Mouse (Mus musculus): ENCODE measurements around the gene Rgsl1.

DNA sequence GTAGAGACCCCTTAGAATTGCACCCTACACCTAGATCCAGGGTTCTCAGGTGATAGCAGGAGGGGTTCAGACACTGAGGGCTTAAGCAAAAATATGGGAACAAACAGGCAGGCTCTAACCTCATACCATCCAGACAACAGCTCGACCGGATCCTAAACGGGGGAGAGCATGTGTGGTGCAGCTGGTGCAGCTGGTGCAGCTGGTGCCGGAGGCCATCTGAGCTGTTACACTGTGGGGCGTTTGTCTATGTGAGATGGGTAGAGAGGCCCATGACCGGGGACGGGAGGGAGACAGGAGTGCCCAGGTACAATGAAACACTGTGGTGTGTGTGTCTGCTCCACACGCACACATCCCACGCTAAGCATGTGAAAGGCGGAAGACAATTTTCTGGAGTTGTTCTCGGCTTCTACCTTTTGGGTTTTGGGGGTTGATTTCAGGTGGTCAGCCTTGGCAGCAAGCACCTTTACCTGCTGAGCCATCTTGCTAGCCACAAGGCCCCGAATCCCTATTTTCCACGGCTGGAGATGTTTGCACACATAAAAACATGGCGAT lies 97.7 kb downstream of the Rgsl1 start:
- TF ChIP-seq POLR2A (IDR thresholded peaks at IDR 0.05; ENCODE audit: extremely low read depth, insufficient read depth, low read length) (no peak), CTCF (IDR thresholded peaks at IDR 0.05; ENCODE audit: low read depth, low read length) (no peak)

Measured in liver, adult 2 months (tissue).